Mouse (Mus musculus) lung, embryonic 16.5 days (tissue): ENCODE measurements around the gene Gm867. TPM values are rescaled to one million over a fixed set of nuclear protein-coding genes. Genes with fewer than 3 reads are reported as not detected.

Experiments
- ATAC-seq: fragments of 200-750 bp; cut with Nextera tagmentation; 2 replicates; pipeline ENCODE4 v1.8.0; 2017; ENCODE audit warnings: low read depth, mild to moderate bottlenecking, moderate library complexity
- H3K27ac ChIP-seq: fragments of 300-500 bp; sonication (generic); 2 replicates; pipeline ENCODE4 v1.5.1; 2014; ENCODE audit warnings: mild to moderate bottlenecking, control low read depth, low read length
- H3K27me3 ChIP-seq: fragments of 300-500 bp; sonication (generic); 2 replicates; pipeline ENCODE4 v1.6.1; 2014; ENCODE audit warnings: low read depth, low read length, mixed read lengths; ENCODE audit not compliant: control insufficient read depth, insufficient read depth
- H3K36me3 ChIP-seq: fragments of 300-500 bp; sonication (generic); 2 replicates; pipeline ENCODE4 v1.6.1; 2014; ENCODE audit warnings: low read length; ENCODE audit not compliant: control insufficient read depth, insufficient read depth
- H3K4me1 ChIP-seq: fragments of 300-500 bp; sonication (generic); replicated peaks from 2 replicates; pipeline ENCODE4 v1.6.1; 2014; ENCODE audit warnings: low read length, mixed read lengths; ENCODE audit not compliant: control insufficient read depth, insufficient read depth
- H3K4me2 ChIP-seq: fragments of 300-500 bp; sonication (generic); 2 replicates; pipeline ENCODE4 v1.6.1; 2014; ENCODE audit warnings: low read depth, low read length, control low read depth
- H3K4me3 ChIP-seq: fragments of 300-500 bp; sonication (generic); 2 replicates; pipeline ENCODE4 v1.5.1; 2014; ENCODE audit warnings: mild to moderate bottlenecking, low read length, control low read depth
- H3K9ac ChIP-seq: fragments of 300-500 bp; sonication (generic); 2 replicates; pipeline ENCODE4 v1.6.1; 2014; ENCODE audit warnings: low read length, control low read depth
- H3K9me3 ChIP-seq: fragments of 300-500 bp; sonication (generic); 2 replicates; pipeline ENCODE4 v1.6.1; 2016; ENCODE audit warnings: low read length; ENCODE audit not compliant: control insufficient read depth
- WGBS: fragments of 180-500 bp; shearing (Covaris S2); extraction: QIAGEN DNeasy Blood & Tissue Kit; methylation state at CpG from one replicate; pipeline ENCODE4 v1.1.7; 2014; 5-methylcytosine and 5-hydroxymethylcytosine counted together
- polyA plus RNA-seq: library from polyadenylated mRNA; unstranded; fragments of >200 nt; fragmentation: Nextera tagmentation; extraction: Ambion mirVana; gene quantifications from 2 replicates; pipeline ENCODE4 v1.2.1, GENCODE M21; 2015

Gm867 gene
- polyA plus RNA-seq, 1 experiment from 2014 or later, result 0.97 TPM

DNA sequence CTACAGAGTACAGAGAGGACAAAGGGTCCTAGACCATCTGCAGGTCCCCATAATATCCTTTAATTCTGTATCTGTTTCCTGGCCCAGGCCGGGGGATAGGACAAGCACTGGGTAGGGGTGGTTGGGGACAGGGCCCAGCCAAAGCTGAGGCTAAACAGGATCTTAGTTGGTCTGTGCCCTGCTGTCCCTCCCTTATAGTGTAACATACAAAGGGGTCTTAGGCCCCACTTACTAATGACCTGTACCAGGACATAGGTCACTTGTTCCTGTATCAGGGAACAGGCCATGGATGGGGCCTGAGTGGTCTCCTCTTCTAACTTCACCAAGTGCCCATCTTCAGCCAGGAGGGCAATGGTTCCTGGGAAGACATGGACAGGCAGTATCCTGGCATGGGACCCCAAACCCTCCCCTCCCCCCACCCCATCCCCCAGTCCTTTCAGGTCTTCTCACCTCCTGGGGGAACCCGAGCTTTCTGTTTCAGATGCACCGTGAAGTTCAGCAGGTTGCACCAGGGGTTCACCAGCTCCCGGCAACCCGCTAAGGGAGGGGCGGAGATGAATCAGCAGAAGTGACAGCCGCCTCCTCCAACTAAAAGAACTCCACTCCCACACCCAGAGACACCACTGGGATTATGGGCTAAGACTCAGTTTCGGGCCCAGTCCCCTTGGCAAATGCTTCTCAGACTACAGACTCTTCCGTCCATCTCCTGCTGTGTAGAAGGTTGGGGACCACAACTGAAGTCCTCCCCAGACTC is 814 bp downstream of the Gm867 start:
- H3K36me3 ChIP-seq, result no peaks in the 10 kb centered on the region
- no peak for ATAC-seq
- no peaks in the 10 kb centered on the region for H3K9me3 ChIP-seq
- H3K9ac ChIP-seq, result no peak overlapping the region
- 64% methylated on average over 9 of the region's 9 CpGs for WGBS
- peaks cover 10% of the 10 kb centered on the region for H3K27me3 ChIP-seq
- H3K4me3 ChIP-seq, result no peak overlapping the region
- H3K27ac ChIP-seq, result no peak overlapping the region
- no peak overlapping the region for H3K4me2 ChIP-seq
- peaks cover 13% of the 10 kb centered on the region for H3K4me1 ChIP-seq

DNA sequence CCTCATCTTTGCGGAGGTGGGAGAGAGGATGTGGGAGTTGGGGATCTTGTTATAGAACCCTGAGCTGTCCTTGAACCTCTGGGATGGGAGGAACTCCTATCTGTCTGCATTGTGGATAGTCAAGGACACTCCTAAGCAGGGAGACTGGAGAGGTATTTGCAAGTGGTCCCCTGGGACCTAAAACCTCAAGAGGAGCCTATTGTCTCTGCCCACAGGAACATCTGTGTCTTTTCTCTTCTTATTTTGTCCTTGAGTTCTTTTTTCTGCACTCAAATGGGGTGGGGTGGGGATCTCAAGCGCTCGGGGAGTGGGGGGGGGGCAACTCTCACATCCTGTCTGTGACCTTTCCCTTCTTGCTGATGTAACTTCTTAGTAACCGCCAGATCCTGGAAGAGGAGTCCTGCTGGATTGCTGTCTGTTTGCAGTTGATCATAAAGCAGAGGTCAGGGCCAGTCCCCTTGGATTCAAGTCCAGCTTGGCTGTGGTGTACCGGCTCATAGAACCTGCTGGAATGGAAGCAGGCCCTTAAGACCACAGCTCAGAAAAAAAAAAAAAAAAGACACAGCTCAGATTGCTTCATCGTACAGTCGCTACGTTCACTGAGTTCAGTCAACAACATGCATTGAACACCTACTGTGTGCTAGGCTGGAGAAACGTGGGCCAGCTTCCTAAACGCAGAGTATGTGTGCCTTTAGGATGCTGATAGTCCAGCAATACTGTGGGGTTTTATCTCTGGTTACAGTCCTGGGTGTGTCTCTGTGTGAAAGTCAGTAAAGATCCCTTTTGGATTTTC is 2.4 kb downstream of the Gm867 start:
- H3K9ac ChIP-seq, result no peak overlapping the region
- no peak overlapping the region for H3K4me3 ChIP-seq
- no peak for ATAC-seq
- H3K27me3 ChIP-seq, result peaks cover 10% of the 10 kb centered on the region
- H3K36me3 ChIP-seq, result no peaks in the 10 kb centered on the region
- H3K9me3 ChIP-seq, result no peaks in the 10 kb centered on the region
- no peak overlapping the region for H3K4me2 ChIP-seq
- WGBS, result 53% methylated on average over 10 of the region's 10 CpGs
- no peak overlapping the region for H3K27ac ChIP-seq
- peaks cover 8% of the 10 kb centered on the region for H3K4me1 ChIP-seq

DNA sequence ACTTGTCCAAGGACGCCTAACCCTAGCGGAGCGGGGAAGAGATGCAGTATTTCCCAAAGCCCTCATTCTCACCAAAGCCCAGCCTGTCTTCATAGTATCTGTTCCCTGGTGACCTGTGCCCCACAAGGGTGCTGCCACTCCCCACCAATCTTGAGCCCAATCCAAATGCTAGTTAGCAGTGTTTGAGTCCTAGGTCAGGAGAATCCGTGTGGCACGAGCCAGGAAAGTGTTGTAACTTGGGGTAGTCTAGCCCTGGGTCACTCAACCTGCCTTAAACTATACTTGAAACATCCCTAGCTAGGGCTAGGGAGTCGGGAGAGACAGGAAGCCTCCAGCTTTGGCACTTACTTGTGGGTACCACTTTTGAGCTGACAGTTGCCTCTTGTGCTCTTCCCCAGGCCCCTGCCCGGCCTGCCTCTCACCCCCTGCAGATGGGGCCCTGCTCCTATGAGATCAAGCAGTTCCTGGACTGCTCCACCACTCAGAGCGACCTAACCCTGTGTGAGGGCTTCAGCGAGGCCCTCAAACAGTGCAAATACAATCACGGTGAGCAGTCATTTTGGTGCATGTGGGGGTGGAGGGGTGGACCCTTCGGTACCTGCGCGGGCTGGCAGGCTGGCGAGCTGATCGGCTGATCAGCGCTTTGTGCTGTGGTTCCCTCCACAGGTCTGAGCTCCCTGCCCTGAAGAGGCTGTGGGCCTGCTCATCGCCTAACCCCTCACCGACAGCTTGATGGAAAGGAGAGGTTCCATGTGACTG is 3.4 kb downstream of the Gm867 start:
- Histone ChIP-seq H3K27ac (no peak overlapping the region), H3K36me3 (no peaks in the 10 kb centered on the region), H3K9ac (no peak overlapping the region), H3K9me3 (no peaks in the 10 kb centered on the region), H3K4me1 (peaks cover 11% of the 10 kb centered on the region), H3K4me2 (0 out of 2 replicates have a peak overlapping the region, but pooled peaks have one; percentile 5), H3K4me3 (no peak overlapping the region), H3K27me3 (peaks cover 10% of the 10 kb centered on the region)
- ATAC-seq, result no peak
- 42% methylated on average over 18 of the region's 18 CpGs for WGBS

DNA sequence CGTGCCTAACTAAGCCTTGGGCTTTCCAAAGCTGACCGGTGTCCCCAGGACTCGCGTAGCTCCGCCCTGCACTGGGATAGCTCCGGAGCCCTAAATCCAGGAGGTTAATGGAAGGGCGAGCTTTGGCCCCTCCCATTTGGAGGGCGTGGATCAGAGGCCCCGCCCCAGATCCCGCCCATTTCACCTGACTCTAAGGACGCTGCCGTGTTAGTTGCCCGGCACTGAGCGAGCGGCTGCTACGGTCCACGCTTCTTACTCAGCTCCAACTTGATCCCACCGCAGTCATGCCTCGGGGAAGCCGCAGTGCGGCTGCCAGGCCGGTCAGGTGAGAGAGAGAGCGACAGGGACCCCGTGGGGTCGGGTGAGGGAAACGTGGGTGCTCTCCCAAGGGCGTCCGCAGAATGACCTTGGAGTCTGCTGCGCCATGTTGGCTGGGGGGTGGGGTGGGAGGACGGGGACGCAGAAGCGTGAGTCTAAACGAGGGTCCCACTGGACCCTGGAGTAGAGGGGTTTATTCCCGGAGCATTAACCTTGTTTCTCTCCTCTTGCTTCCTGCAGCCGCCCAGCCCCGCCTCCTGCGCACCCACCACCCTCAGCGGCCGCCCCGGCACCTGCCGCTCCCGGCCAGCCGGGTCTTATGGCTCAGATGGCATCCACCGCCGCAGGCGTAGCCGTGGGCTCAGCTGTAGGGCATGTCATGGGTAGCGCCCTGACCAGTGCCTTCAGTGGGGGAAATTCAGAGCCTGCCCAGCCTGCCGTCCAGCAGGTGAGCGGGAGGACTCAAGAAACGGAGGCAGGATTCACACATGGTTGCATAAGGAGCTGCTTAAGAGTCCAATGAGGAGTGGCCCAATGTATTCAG is 4.6 kb downstream of the Gm867 start, which contains the start of gene Mmp11:
Mmp11 (minus strand) TSS at position 817 of the 862 bp plus-strand sequence.
- H3K4me2 ChIP-seq, result peak within 1 kb of the TSS; percentile 64
- peaks cover 14% of the 10 kb centered on the region for H3K27me3 ChIP-seq
- peaks cover 22% of the 10 kb centered on the region for H3K4me1 ChIP-seq
- H3K36me3 ChIP-seq, result no peaks in the 10 kb centered on the region
- H3K27ac ChIP-seq, result no peak within 1 kb of the TSS
- no peaks in the 10 kb centered on the region for H3K9me3 ChIP-seq
- peak within 1 kb of the TSS; percentile 56 for H3K4me3 ChIP-seq
- peak; percentile 69 for ATAC-seq
- H3K9ac ChIP-seq, result peak within 1 kb of the TSS; percentile 57
- WGBS, result 2% methylated on average over 51 of the region's 51 CpGs

DNA sequence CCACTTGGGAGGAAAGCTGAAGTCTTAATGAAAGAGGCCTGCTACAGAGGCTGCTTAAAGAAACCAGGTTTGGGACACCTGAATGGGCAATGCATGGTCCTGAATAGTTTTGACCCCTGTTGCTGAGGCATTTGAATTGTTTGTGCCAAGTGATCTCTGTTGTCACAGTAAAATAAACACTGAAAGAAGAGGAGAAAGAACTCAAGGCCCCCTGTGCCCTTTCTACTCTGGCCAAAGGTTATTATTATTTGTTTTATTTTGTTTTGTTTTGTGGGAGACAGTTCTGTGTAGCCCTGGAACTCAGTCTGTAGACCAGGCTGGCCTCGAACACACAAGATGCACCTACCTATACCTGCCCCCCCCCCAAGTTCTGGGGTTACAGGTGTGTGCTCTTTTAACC is 5.5 kb downstream of the Gm867 start:
- 36% methylated on average over 1 of the region's 1 CpGs for WGBS
- H3K4me1 ChIP-seq, result peaks cover 31% of the 10 kb centered on the region
- no peak overlapping the region for H3K27ac ChIP-seq
- no peak overlapping the region for H3K4me2 ChIP-seq
- peak overlapping the region; percentile 56; the same call in 1 of the 2 replicates for H3K4me3 ChIP-seq
- H3K9me3 ChIP-seq, result no peaks in the 10 kb centered on the region
- no peaks in the 10 kb centered on the region for H3K36me3 ChIP-seq
- peaks cover 14% of the 10 kb centered on the region for H3K27me3 ChIP-seq
- no peak overlapping the region for H3K9ac ChIP-seq
- no peak for ATAC-seq

DNA sequence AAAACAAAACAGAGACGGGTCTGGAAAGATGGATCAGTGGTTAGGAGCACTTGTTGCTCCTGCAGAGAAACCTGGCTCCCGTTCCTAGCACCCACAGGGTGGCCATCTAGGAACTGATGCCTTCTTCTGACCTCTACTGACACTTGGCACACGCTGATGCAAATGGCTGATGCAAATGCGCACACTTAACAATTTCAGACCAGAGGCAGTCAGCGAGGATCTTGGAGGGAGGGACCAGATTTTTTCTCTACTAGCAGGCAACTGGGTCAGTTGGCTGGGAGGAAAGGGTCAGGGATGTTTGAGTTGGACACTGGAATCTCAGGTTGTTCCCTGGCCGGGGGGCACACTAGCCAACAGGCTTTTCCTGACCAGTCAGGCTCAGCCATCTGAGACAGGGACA is 7.6 kb downstream of the Gm867 start, which contains the start of gene Chchd10:
Chchd10 (plus strand) TSS at position 240 of the 400 bp plus-strand sequence.
- peak within 1 kb of the TSS; percentile 84 for H3K27ac ChIP-seq

DNA sequence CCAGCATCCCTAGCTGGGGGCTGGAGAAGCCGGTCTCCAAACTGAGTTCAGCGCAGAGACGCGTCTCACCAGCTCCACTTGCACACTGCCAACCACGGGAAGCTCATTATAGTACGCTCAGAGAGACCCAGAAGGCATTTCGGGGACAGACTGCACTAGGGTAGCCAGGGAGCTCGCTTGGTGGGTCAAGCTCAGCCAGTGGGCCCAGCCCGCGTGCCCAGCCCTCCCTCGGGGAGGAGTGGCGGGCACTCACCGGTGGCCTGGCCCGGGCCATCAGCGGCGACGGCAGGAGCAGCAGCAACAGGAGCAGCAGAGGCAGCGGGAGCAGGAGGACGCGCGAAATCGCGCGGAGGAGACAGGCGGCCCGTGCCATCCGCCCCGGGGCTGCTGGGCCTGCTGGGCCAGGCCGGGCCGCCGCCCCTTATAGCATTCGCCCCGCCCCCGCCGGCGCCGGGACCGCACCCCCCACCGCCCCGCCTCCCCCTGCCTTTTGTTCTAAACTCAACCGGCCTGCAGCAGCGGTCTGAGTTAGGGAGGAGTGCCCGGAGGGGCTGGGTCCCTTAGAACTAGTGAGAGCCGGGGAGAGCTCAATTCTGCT is 8.3 kb downstream of the Gm867 start:
- WGBS, result under 1% methylated on average over 35 of the region's 44 CpGs
- Histone ChIP-seq H3K36me3 (0 out of 2 replicates have a peak, but pooled peaks cover 2% of the 10 kb centered on the region), H3K27ac (peak overlapping the region; percentile 84), H3K9ac (peak overlapping the region; percentile 85), H3K9me3 (no peaks in the 10 kb centered on the region), H3K4me1 (peaks cover 31% of the 10 kb centered on the region), H3K4me2 (peak overlapping the region; percentile 96), H3K4me3 (peak overlapping the region; percentile 64), H3K27me3 (peaks cover 14% of the 10 kb centered on the region)
- peak; percentile 79 for ATAC-seq

More for the DNA sequence above, 7.6 kb downstream of the Gm867 start, which contains the start of gene Chchd10:
- Histone ChIP-seq H3K9ac (peak within 1 kb of the TSS; percentile 85), H3K4me2 (peak within 1 kb of the TSS; percentile 96), H3K4me1 (peaks cover 31% of the 10 kb centered on the region), H3K36me3 (0 out of 2 replicates have a peak, but pooled peaks cover under 1% of the 10 kb centered on the region), H3K27me3 (peaks cover 14% of the 10 kb centered on the region), H3K4me3 (peak within 1 kb of the TSS; percentile 64), H3K9me3 (no peaks in the 10 kb centered on the region)
- WGBS, result 34% methylated on average over 6 of the region's 6 CpGs
- no peak for ATAC-seq

DNA sequence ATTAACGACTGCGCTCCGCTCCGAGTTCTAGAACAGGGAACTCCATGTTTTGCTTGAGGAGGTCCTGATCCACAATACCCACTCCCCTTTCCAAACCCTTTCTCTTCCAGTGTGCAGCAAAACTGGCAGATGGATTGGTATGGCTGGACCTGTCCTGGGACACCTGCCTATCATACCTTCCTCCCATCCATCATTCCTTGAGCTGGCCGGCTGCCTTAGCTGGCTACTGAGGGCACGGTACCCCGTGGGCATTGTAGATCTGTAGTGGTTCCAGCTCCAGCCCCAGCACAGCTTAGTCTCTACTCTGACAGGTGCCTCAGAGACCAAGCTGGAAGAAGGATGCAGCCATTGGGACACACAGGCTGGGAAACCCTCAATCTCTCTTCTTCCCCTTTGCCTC is 9.2 kb downstream of the Gm867 start:
- peak overlapping the region; percentile 84 for H3K27ac ChIP-seq
- peaks cover 31% of the 10 kb centered on the region for H3K4me1 ChIP-seq
- H3K27me3 ChIP-seq, result peaks cover 9% of the 10 kb centered on the region
- H3K4me2 ChIP-seq, result peak overlapping the region; percentile 96
- no peak for ATAC-seq
- 0 out of 2 replicates have a peak, but pooled peaks cover 4% of the 10 kb centered on the region for H3K36me3 ChIP-seq
- peak overlapping the region; percentile 64 for H3K4me3 ChIP-seq
- no peaks in the 10 kb centered on the region for H3K9me3 ChIP-seq
- peak overlapping the region; percentile 85 for H3K9ac ChIP-seq
- whole genome bisulfite sequencing, result 16% methylated on average over 7 of the region's 7 CpGs
